ENCODE assay signal across 13 mouse cellular contexts in the genomic region with DNA sequence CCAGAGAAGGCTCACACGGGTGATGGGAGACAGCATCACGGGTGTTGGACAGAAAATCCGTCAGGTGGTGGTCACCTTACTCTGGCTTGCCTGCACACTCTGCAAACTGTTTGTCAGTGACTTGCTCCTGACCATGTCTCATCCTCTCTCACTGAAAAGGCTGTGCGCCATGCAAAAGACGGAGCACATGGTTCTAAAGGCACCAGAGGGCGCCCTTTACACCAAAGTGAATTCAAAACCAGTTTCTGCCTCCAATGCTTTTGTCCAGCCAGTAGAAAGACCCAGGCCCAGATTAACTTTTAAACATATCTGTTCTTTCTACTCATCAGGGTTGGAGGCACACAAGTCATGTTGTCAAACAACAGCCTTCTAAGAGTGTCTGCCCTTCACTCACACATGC. TPM values are rescaled to one million over a fixed set of nuclear protein-coding genes. Genes with fewer than 3 reads are reported as not detected.
DNase-seq lines count a peak whose midpoint lies in the region; ATAC-seq and TF ChIP-seq lines count a peak whose summit lies in the region.
"Had no signal": no experiment of that assay in that cellular context is flagged by ENCODE, and none has a peak within 500 bp of the region (broad histone marks: within the 10 kb centered on the region; RNA-seq: fewer than 3 reads in every experiment).

No protein-coding gene starts in this region.

- no peak for TF ChIP-seq POLR2A in ES-Bruce4 (IDR thresholded peaks at IDR 0.05; ENCODE audit: insufficient read depth, low read length)

- TF ChIP-seq CTCF in left cerebral cortex, adult 2 months (IDR thresholded peaks at IDR 0.05): peak; percentile 34
- peak; percentile 50 for TF ChIP-seq CTCF in ES-Bruce4 (IDR thresholded peaks at IDR 0.05; ENCODE audit: low read depth, low read length)

- no peaks in the 10 kb centered on the region for H3K9me3 ChIP-seq in ES-Bruce4 (replicated peaks; ENCODE audit: control insufficient read depth, insufficient read depth, low read length, poor library complexity, severe bottlenecking)
- H3K9me3 ChIP-seq in limb, embryonic 10.5 days (replicated peaks): no peaks in the 10 kb centered on the region
- H3K9me3 ChIP-seq: limb, embryonic 15.5 days had no signal

- no peaks in the 10 kb centered on the region; the same call in 1 of the 2 replicates for H3K27me3 ChIP-seq in ES-Bruce4 (ENCODE audit: control insufficient read depth, insufficient read depth, low read length, poor library complexity, severe bottlenecking)
- peaks cover 23% of the 10 kb centered on the region for H3K27me3 ChIP-seq in limb, embryonic 10.5 days (ENCODE audit: low read depth, poor library complexity, severe bottlenecking)
- H3K27me3 ChIP-seq: limb, embryonic 15.5 days had no signal

- no peak overlapping the region for H3K27ac ChIP-seq in left cerebral cortex, adult 2 months
- H3K27ac ChIP-seq in ES-Bruce4 (ENCODE audit: insufficient read depth, low read length): no peak overlapping the region
- no peak overlapping the region for H3K27ac ChIP-seq in limb, embryonic 10.5 days
- H3K27ac ChIP-seq: limb, embryonic 15.5 days had no signal

- no peak for TF ChIP-seq EP300 in ES-Bruce4 (IDR thresholded peaks at IDR 0.05; ENCODE audit: insufficient read depth, low read depth, low read length)

- ATAC-seq in activated CD4-positive, CD25-positive, alpha-beta regulatory T cell, adult 4 months: no peak

- H3K9ac ChIP-seq in ES-Bruce4 (ENCODE audit: low read depth, poor library complexity, severe bottlenecking): no peak overlapping the region
- H3K9ac ChIP-seq: limb, embryonic 15.5 days had no signal

- 62% methylated on average over 6 of the region's 6 CpGs for WGBS in limb, embryonic 10.5 days

- H3K4me3 ChIP-seq in left cerebral cortex, adult 2 months: no peak overlapping the region
- no peak overlapping the region for H3K4me3 ChIP-seq in ES-Bruce4 (ENCODE audit: low read depth, low read length)
- H3K4me3 ChIP-seq in limb, embryonic 10.5 days: no peak overlapping the region
- H3K4me3 ChIP-seq: limb, embryonic 15.5 days; megakaryocyte, embryonic 14.5 days had no signal

- no peaks in the 10 kb centered on the region for H3K4me1 ChIP-seq in ES-Bruce4 (ENCODE audit: control insufficient read depth, insufficient read depth, low read length)
- H3K4me1 ChIP-seq in limb, embryonic 10.5 days: peaks cover 18% of the 10 kb centered on the region

- intact Hi-C loops in left cerebral cortex, adult 2 months (cut with DNase I): no loop called here
- intact Hi-C loops in left cerebral cortex, postnatal 4 days (cut with DNase I): no loop called here

- no peak for DNase-seq in left cerebral cortex, adult 2 months (ENCODE audit: extremely low spot score in 1 of 2, low spot score in 2 of 2)
- no peak for DNase-seq in left cerebral cortex, postnatal 4 days
- peak; percentile 24 for DNase-seq in MEL-GATA-1-ER (ENCODE audit: extremely low read depth, low read depth)
- DNase-seq in limb, embryonic 10.5 days (ENCODE audit: low spot score): peak; percentile 51
- no peak for DNase-seq in spleen, adult 12 weeks (ENCODE audit: low spot score)
- DNase-seq: cerebellum, adult 11 months; gastrocnemius, postnatal 14 days had no signal

- H3K36me3 ChIP-seq in ES-Bruce4 (ENCODE audit: control insufficient read depth, insufficient read depth, low read length, poor library complexity, severe bottlenecking): no peaks in the 10 kb centered on the region
- H3K36me3 ChIP-seq in limb, embryonic 10.5 days: no peaks in the 10 kb centered on the region
- H3K36me3 ChIP-seq: limb, embryonic 15.5 days had no signal

RNA-seq across cellular contexts. Expression of gene A830031A19Rik, which starts 22.0 kb away (rescaled TPM):
- 1 to 10 TPM in 1 of 2 experiments, under 1 TPM in 1; 0.82 to 1.4 TPM for total RNA-seq in left cerebral cortex, adult 2 months (2021)
- total RNA-seq in left cerebral cortex, postnatal 4 days (2021): under 1 TPM; 0.66 to 0.90 TPM
- not detected in 2 replicates for polyA plus RNA-seq in ES-Bruce4 (2011; ENCODE audit: insufficient read depth, insufficient read length, low read depth, missing spikeins)
- not detected in 2 replicates for polyA plus RNA-seq in limb, embryonic 10.5 days (2016; fragmentation: Nextera tagmentation; extraction: Ambion mirVana)
- not detected for polyA plus RNA-seq in activated CD4-positive, CD25-positive, alpha-beta regulatory T cell, adult 4 months (2017; shearing (Covaris generic))
- total RNA-seq: gastrocnemius, postnatal 14 days; hematopoietic stem cell, adult 5-6 weeks had no signal
- polyA plus RNA-seq: large intestine, adult 2 months had no signal

RNA-seq across cellular contexts. Expression of gene Bcl11a, which starts 25.0 kb away (rescaled TPM):
- total RNA-seq in left cerebral cortex, adult 2 months (2021): 100 to 1,000 TPM; 101 to 103 TPM
- total RNA-seq in left cerebral cortex, postnatal 4 days (2021): 100 to 1,000 TPM; 209 to 220 TPM
- 0.36 and 0.43 TPM in 2 replicates for polyA plus RNA-seq in ES-Bruce4 (2011; ENCODE audit: insufficient read depth, insufficient read length, low read depth, missing spikeins)
- 41.4 and 75.0 TPM in 2 replicates for polyA plus RNA-seq in limb, embryonic 10.5 days (2016; fragmentation: Nextera tagmentation; extraction: Ambion mirVana)
- polyA plus RNA-seq in activated CD4-positive, CD25-positive, alpha-beta regulatory T cell, adult 4 months (2017; shearing (Covaris generic)): under 1 TPM; 0.37 to 0.96 TPM

Comparison
In these comparisons a context has a peak if more than half of its experiments do, and no peak if none do; other contexts are left out.
1. DNase-seq: peak in MEL-GATA-1-ER (single experiment) and limb, embryonic 10.5 days (single experiment); none in left cerebral cortex, adult 2 months (0 of 2), left cerebral cortex, postnatal 4 days (single experiment) and spleen, adult 12 weeks (single experiment).
2. RNA of gene Bcl11a, which starts 25.0 kb away (polyA plus RNA-seq): 41.4 to 75.0 TPM in limb, embryonic 10.5 days; 0.37 to 0.96 TPM in activated CD4-positive, CD25-positive, alpha-beta regulatory T cell, adult 4 months and 0.36 to 0.43 TPM in ES-Bruce4; every median in the first group is over 10 times any median in the second.